Mouse (Mus musculus) kidney, adult 9 months (tissue): ENCODE results near the gene Tmprss11a.
A peak's percentile ranks its signal among the peaks of the same experiment; 100 is the strongest.

Experiments used
- DNase-seq: peaks from one replicate; pipeline ENCODE4 v3.0.0; 2022

Gene Tmprss11a

GRCm38 (mm10) chr5:86468890-86469289 is at the start of gene Tmprss11a:
Gene Tmprss11a, minus strand, starts transcription at chr5:86468990.
- no peak for DNase-seq

GRCm38 (mm10) chr5:86518500-86518899 is 49.7 kb upstream of the Tmprss11a start, which contains the start of gene Tmprss11g:
Gene Tmprss11g, minus strand, starts transcription at chr5:86518600.
- no peak for DNase-seq

GRCm38 (mm10) chr5:86511538-86511937 is 42.7 kb upstream of the Tmprss11a start:
- no peak for DNase-seq

- DNase-seq: no peak
Measured at GRCm38 (mm10) chr5:86493453-86493852, 24.7 kb upstream of the Tmprss11a start.

GRCm38 (mm10) chr5:86482562-86482961 is 13.8 kb upstream of the Tmprss11a start:
- DNase-seq: peak; percentile 17

GRCm38 (mm10) chr5:86482031-86482430 is 13.2 kb upstream of the Tmprss11a start:
- no peak for DNase-seq

GRCm38 (mm10) chr5:86473859-86474258 is 5.1 kb upstream of the Tmprss11a start:
- DNase-seq: no peak

- DNase-seq: no peak
Measured at GRCm38 (mm10) chr5:86439306-86439705, 29.5 kb downstream of the Tmprss11a start.

- DNase-seq: no peak
Measured at GRCm38 (mm10) chr5:86438548-86438947, 30.2 kb downstream of the Tmprss11a start.

GRCm38 (mm10) chr5:86432697-86433096 is 36.1 kb downstream of the Tmprss11a start:
- DNase-seq: peak; percentile 37

GRCm38 (mm10) chr5:86431096-86431495 is 37.7 kb downstream of the Tmprss11a start:
- DNase-seq: no peak

- DNase-seq: no peak
Measured at GRCm38 (mm10) chr5:86421323-86422028, 47.3 kb downstream of the Tmprss11a start.

GRCm38 (mm10) chr5:86419494-86419893 is 49.3 kb downstream of the Tmprss11a start:
- DNase-seq: no peak

GRCm38 (mm10) chr5:86414280-86414679 is 54.5 kb downstream of the Tmprss11a start:
- DNase-seq: no peak

GRCm38 (mm10) chr5:86410815-86411214 is 58.0 kb downstream of the Tmprss11a start:
- peak; percentile 43 for DNase-seq

- no peak for DNase-seq
Measured at GRCm38 (mm10) chr5:86407941-86408340, 60.8 kb downstream of the Tmprss11a start.

GRCm38 (mm10) chr5:86407191-86407590 is 61.6 kb downstream of the Tmprss11a start:
- DNase-seq: no peak

- DNase-seq: no peak
Measured at GRCm38 (mm10) chr5:86373320-86373719, 95.5 kb downstream of the Tmprss11a start, which contains the start of gene Tmprss11d. Gene Tmprss11d, minus strand, starts transcription at chr5:86373420.
